In the genomic region with DNA sequence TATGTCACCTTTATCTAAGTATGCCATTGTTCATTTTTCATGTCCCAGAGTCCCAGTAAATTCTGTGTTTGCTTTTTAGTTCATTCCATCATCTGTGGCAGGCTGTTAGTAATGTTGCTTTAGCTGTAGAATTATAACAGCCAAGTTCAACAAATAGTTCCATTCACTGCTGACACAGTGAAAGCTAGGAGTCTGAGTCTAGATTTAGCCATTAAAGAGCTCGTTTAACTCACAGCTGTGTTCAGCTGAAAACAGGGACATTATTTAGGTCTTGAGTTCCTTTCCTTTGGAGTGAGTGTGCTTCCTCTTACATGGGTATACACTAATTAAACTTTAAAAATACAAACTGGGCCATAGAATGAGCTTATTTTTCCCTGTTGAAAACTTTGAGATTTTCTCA, we compare ENCODE assay signal across 31 mouse cellular contexts. TPM values are rescaled to one million over a fixed set of nuclear protein-coding genes. Genes with fewer than 3 reads are reported as not detected.
DNase-seq lines count a peak whose midpoint lies in the region; ATAC-seq and TF ChIP-seq lines count a peak whose summit lies in the region.
"Had no signal": no experiment of that assay in that cellular context is flagged by ENCODE, and none has a peak within 500 bp of the region (broad histone marks: within the 10 kb centered on the region; RNA-seq: fewer than 3 reads in every experiment).

No protein-coding gene starts in this region.

- no peak overlapping the region for H3K4me2 ChIP-seq in embryonic facial prominence, embryonic 14.5 days (ENCODE audit: low read depth, low read length)
- H3K4me2 ChIP-seq in hindbrain, postnatal 0 days (ENCODE audit: low read depth, low read length) = no peak overlapping the region
- H3K4me2 ChIP-seq in hindbrain, embryonic 12.5 days (replicated peaks) = no peak overlapping the region
- H3K4me2 ChIP-seq in limb, embryonic 11.5 days (ENCODE audit: low read depth, severe bottlenecking) = no peak overlapping the region
- H3K4me2 ChIP-seq in limb, embryonic 15.5 days = no peak overlapping the region
- H3K4me2 ChIP-seq: embryonic facial prominence, embryonic 12.5 days; forebrain, embryonic 12.5 days; heart, embryonic 12.5 days; liver, embryonic 11.5 days; lung, embryonic 15.5 days; neural tube, embryonic 12.5 days; stomach, embryonic 15.5 days had no signal

- H3K36me3 ChIP-seq in embryonic facial prominence, embryonic 14.5 days (ENCODE audit: control insufficient read depth, insufficient read depth, low read length) = peaks cover 23% of the 10 kb centered on the region
- H3K36me3 ChIP-seq in embryonic facial prominence, embryonic 10.5 days (replicated peaks) = no peaks in the 10 kb centered on the region; the same call in 1 of the 2 replicates
- 0 out of 2 replicates have a peak, but pooled peaks cover 4% of the 10 kb centered on the region for H3K36me3 ChIP-seq in hindbrain, postnatal 0 days (ENCODE audit: insufficient read depth, low read length)
- H3K36me3 ChIP-seq in hindbrain, embryonic 12.5 days = no peaks in the 10 kb centered on the region; the same call in 1 of the 2 replicates
- no peaks in the 10 kb centered on the region for H3K36me3 ChIP-seq in limb, embryonic 11.5 days (ENCODE audit: control insufficient read depth, insufficient read depth, low read length)
- H3K36me3 ChIP-seq in limb, embryonic 10.5 days = no peaks in the 10 kb centered on the region
- H3K36me3 ChIP-seq in limb, embryonic 15.5 days = peaks cover 14% of the 10 kb centered on the region
- H3K36me3 ChIP-seq: embryonic facial prominence, embryonic 12.5 days; forebrain, embryonic 12.5 days; midbrain, embryonic 10.5 days; neural tube, embryonic 12.5 days had no signal

- no peaks in the 10 kb centered on the region for H3K4me1 ChIP-seq in embryonic facial prominence, embryonic 14.5 days (ENCODE audit: control insufficient read depth, insufficient read depth, low read length)
- H3K4me1 ChIP-seq in embryonic facial prominence, embryonic 10.5 days = no peaks in the 10 kb centered on the region
- no peaks in the 10 kb centered on the region for H3K4me1 ChIP-seq in hindbrain, postnatal 0 days (ENCODE audit: insufficient read depth, low read length)
- peaks cover 4% of the 10 kb centered on the region; the same call in 1 of the 2 replicates for H3K4me1 ChIP-seq in hindbrain, embryonic 12.5 days
- H3K4me1 ChIP-seq in limb, embryonic 11.5 days (ENCODE audit: control insufficient read depth, insufficient read depth, low read length) = no peaks in the 10 kb centered on the region
- no peaks in the 10 kb centered on the region for H3K4me1 ChIP-seq in limb, embryonic 10.5 days
- H3K4me1 ChIP-seq in limb, embryonic 15.5 days = no peaks in the 10 kb centered on the region
- H3K4me1 ChIP-seq: embryonic facial prominence, embryonic 12.5 days; forebrain, embryonic 12.5 days; heart, embryonic 12.5 days; lung, embryonic 15.5 days; midbrain, embryonic 10.5 days; neural tube, embryonic 12.5 days; stomach, embryonic 15.5 days had no signal

- ATAC-seq in embryonic facial prominence, embryonic 14.5 days (ENCODE audit: low read depth) = no peak
- ATAC-seq in hindbrain, postnatal 0 days = no peak
- no peak for ATAC-seq in hindbrain, embryonic 12.5 days (ENCODE audit: low FRiP score)
- no peak for ATAC-seq in limb, embryonic 11.5 days (ENCODE audit: insufficient number of reproducible peaks, low FRiP score, low TSS enrichment, low read depth)
- no peak; the same call in 1 of the 2 replicates for ATAC-seq in limb, embryonic 15.5 days (ENCODE audit: insufficient number of reproducible peaks, low FRiP score, low TSS enrichment, low read depth)
- ATAC-seq: activated CD4-positive, CD25-positive, alpha-beta regulatory T cell, adult 4 months; intestine, postnatal 0 days; midbrain, embryonic 16.5 days had no signal

- H3K4me3 ChIP-seq in embryonic facial prominence, embryonic 14.5 days (ENCODE audit: low read depth, low read length) = no peak overlapping the region
- no peak overlapping the region for H3K4me3 ChIP-seq in embryonic facial prominence, embryonic 10.5 days
- no peak overlapping the region for H3K4me3 ChIP-seq in hindbrain, postnatal 0 days (ENCODE audit: low read length)
- no peak overlapping the region for H3K4me3 ChIP-seq in hindbrain, embryonic 12.5 days
- no peak overlapping the region for H3K4me3 ChIP-seq in limb, embryonic 11.5 days (ENCODE audit: low read depth, low read length)
- no peak overlapping the region for H3K4me3 ChIP-seq in limb, embryonic 10.5 days
- no peak overlapping the region for H3K4me3 ChIP-seq in limb, embryonic 15.5 days
- H3K4me3 ChIP-seq: embryonic facial prominence, embryonic 12.5 days; forebrain, embryonic 12.5 days; gastrocnemius, adult 2 months; heart, embryonic 12.5 days; lung, embryonic 15.5 days; midbrain, embryonic 10.5 days; neural tube, embryonic 12.5 days; stomach, embryonic 15.5 days had no signal

- H3K9me3 ChIP-seq in embryonic facial prominence, embryonic 14.5 days (ENCODE audit: control insufficient read depth, low read length) = no peaks in the 10 kb centered on the region
- H3K9me3 ChIP-seq in embryonic facial prominence, embryonic 10.5 days = no peaks in the 10 kb centered on the region
- H3K9me3 ChIP-seq in hindbrain, postnatal 0 days (ENCODE audit: low read length) = no peaks in the 10 kb centered on the region
- H3K9me3 ChIP-seq in hindbrain, embryonic 12.5 days (replicated peaks) = no peaks in the 10 kb centered on the region
- no peaks in the 10 kb centered on the region for H3K9me3 ChIP-seq in limb, embryonic 11.5 days (ENCODE audit: control insufficient read depth, low read length)
- H3K9me3 ChIP-seq in limb, embryonic 10.5 days (replicated peaks) = no peaks in the 10 kb centered on the region
- H3K9me3 ChIP-seq in limb, embryonic 15.5 days = no peaks in the 10 kb centered on the region
- H3K9me3 ChIP-seq: embryonic facial prominence, embryonic 12.5 days; forebrain, embryonic 12.5 days; heart, embryonic 12.5 days; lung, embryonic 15.5 days; midbrain, embryonic 10.5 days; neural tube, embryonic 12.5 days; stomach, embryonic 15.5 days had no signal

- WGBS in embryonic facial prominence, embryonic 14.5 days = 33% methylated on average over 1 of the region's 1 CpGs
- WGBS in embryonic facial prominence, embryonic 10.5 days = 61% methylated on average over 1 of the region's 1 CpGs
- WGBS in hindbrain, postnatal 0 days = 42% methylated on average over 1 of the region's 1 CpGs
- WGBS in hindbrain, embryonic 12.5 days = 59% methylated on average over 1 of the region's 1 CpGs
- WGBS in limb, embryonic 11.5 days = 30% methylated on average over 1 of the region's 1 CpGs
- WGBS in limb, embryonic 10.5 days = 57% methylated on average over 1 of the region's 1 CpGs
- 25% methylated on average over 1 of the region's 1 CpGs for WGBS in limb, embryonic 15.5 days

- H3K27ac ChIP-seq in embryonic facial prominence, embryonic 14.5 days (replicated peaks; ENCODE audit: low read depth, low read length) = no peak overlapping the region
- no peak overlapping the region for H3K27ac ChIP-seq in embryonic facial prominence, embryonic 10.5 days (replicated peaks)
- H3K27ac ChIP-seq in hindbrain, postnatal 0 days = peak overlapping the region; percentile 45; the same call in 1 of the 2 replicates
- no peak overlapping the region for H3K27ac ChIP-seq in hindbrain, embryonic 12.5 days
- H3K27ac ChIP-seq in limb, embryonic 11.5 days (replicated peaks; ENCODE audit: low read depth, low read length) = peak overlapping the region; percentile 30
- H3K27ac ChIP-seq in limb, embryonic 10.5 days = no peak overlapping the region; the same call in 1 of the 2 replicates
- peak overlapping the region; percentile 73 for H3K27ac ChIP-seq in limb, embryonic 15.5 days
- H3K27ac ChIP-seq: embryonic facial prominence, embryonic 12.5 days; forebrain, embryonic 12.5 days; gastrocnemius, adult 2 months; lung, embryonic 15.5 days; midbrain, embryonic 10.5 days; neural tube, embryonic 12.5 days; stomach, embryonic 15.5 days had no signal

- no peak overlapping the region for H3K9ac ChIP-seq in embryonic facial prominence, embryonic 14.5 days (ENCODE audit: low read depth, low read length)
- H3K9ac ChIP-seq in hindbrain, postnatal 0 days (replicated peaks; ENCODE audit: low read length) = no peak overlapping the region
- no peak overlapping the region for H3K9ac ChIP-seq in hindbrain, embryonic 12.5 days
- no peak overlapping the region for H3K9ac ChIP-seq in limb, embryonic 11.5 days (ENCODE audit: low read length)
- H3K9ac ChIP-seq in limb, embryonic 15.5 days = no peak overlapping the region
- H3K9ac ChIP-seq: embryonic facial prominence, embryonic 12.5 days; forebrain, embryonic 12.5 days; heart, embryonic 12.5 days; lung, embryonic 15.5 days; neural tube, embryonic 12.5 days; stomach, embryonic 15.5 days had no signal

- H3K27me3 ChIP-seq in embryonic facial prominence, embryonic 14.5 days (replicated peaks; ENCODE audit: control insufficient read depth, insufficient read depth, low read length) = no peaks in the 10 kb centered on the region
- H3K27me3 ChIP-seq in embryonic facial prominence, embryonic 10.5 days (replicated peaks; ENCODE audit: low read depth, poor library complexity, severe bottlenecking) = no peaks in the 10 kb centered on the region
- no peaks in the 10 kb centered on the region for H3K27me3 ChIP-seq in hindbrain, postnatal 0 days (ENCODE audit: insufficient read depth, low read length)
- H3K27me3 ChIP-seq in hindbrain, embryonic 12.5 days = no peaks in the 10 kb centered on the region
- H3K27me3 ChIP-seq in limb, embryonic 11.5 days (ENCODE audit: control insufficient read depth, insufficient read depth, low read length) = no peaks in the 10 kb centered on the region
- no peaks in the 10 kb centered on the region for H3K27me3 ChIP-seq in limb, embryonic 10.5 days (ENCODE audit: low read depth, poor library complexity, severe bottlenecking)
- no peaks in the 10 kb centered on the region for H3K27me3 ChIP-seq in limb, embryonic 15.5 days
- H3K27me3 ChIP-seq: CH12.LX; embryonic facial prominence, embryonic 12.5 days; forebrain, embryonic 12.5 days; heart, embryonic 12.5 days; lung, embryonic 15.5 days; neural tube, embryonic 12.5 days; stomach, embryonic 15.5 days had no signal

- TF ChIP-seq CTCF in hindbrain, postnatal 0 days (IDR thresholded peaks at IDR 0.05; ENCODE audit: low read depth) = no peak

- DNase-seq in embryonic facial prominence, embryonic 14.5 days (ENCODE audit: low spot score) = peak; percentile 17
- no peak for DNase-seq in embryonic facial prominence, embryonic 10.5 days (ENCODE audit: low spot score)
- no peak for DNase-seq in hindbrain, postnatal 0 days (ENCODE audit: low spot score)
- no peak for DNase-seq in limb, embryonic 11.5 days (ENCODE audit: low spot score)
- DNase-seq in limb, embryonic 10.5 days (ENCODE audit: low spot score) = no peak
- DNase-seq in urinary bladder, postnatal 36 days (ENCODE audit: low spot score in 2 of 2) = no peak
- DNase-seq: adrenal gland, adult 2 months; adrenal gland, postnatal 36 days; cerebellum, adult 8-10 months; cerebellum, postnatal 25 days; gastrocnemius, adult 2 months; gastrocnemius, postnatal 36 days; heart, adult 18-20 months; heart, postnatal 4 days; kidney, postnatal 4 days; right cerebral cortex, postnatal 14 days; thymus, postnatal 14 days had no signal

RNA-seq across cellular contexts. Expression of gene Oxsm, which starts 42.8 kb away (rescaled TPM):
- polyA plus RNA-seq in embryonic facial prominence, embryonic 14.5 days (2014; fragmentation: Nextera tagmentation; extraction: Ambion mirVana) = 1.7 and 1.8 TPM in 2 replicates
- 1.5 and 1.8 TPM in 2 replicates for polyA plus RNA-seq in embryonic facial prominence, embryonic 10.5 days (2016; fragmentation: Nextera tagmentation; extraction: Ambion mirVana)
- 4.0 and 4.6 TPM in 2 replicates for total RNA-seq in hindbrain, postnatal 0 days (2014; rRNA removed)
- polyA plus RNA-seq in hindbrain, postnatal 0 days (2015; fragmentation: Nextera tagmentation; extraction: Ambion mirVana) = 1.4 and 1.7 TPM in 2 replicates
- 1.6 and 1.8 TPM in 2 replicates for polyA plus RNA-seq in hindbrain, embryonic 12.5 days (2016; fragmentation: Nextera tagmentation; extraction: Ambion mirVana)
- 1.1 and 2.0 TPM in 2 replicates for polyA plus RNA-seq in limb, embryonic 11.5 days (2014; fragmentation: Nextera tagmentation; extraction: Ambion mirVana)
- polyA plus RNA-seq in limb, embryonic 10.5 days (2016; fragmentation: Nextera tagmentation; extraction: Ambion mirVana) = 1.3 and 1.8 TPM in 2 replicates
- 1.1 and 2.3 TPM in 2 replicates for polyA plus RNA-seq in limb, embryonic 15.5 days (2015; fragmentation: Nextera tagmentation; extraction: Ambion mirVana)

RNA-seq across cellular contexts. Expression of gene Ngly1, which starts 43.3 kb away (rescaled TPM):
- polyA plus RNA-seq in embryonic facial prominence, embryonic 14.5 days (2014; fragmentation: Nextera tagmentation; extraction: Ambion mirVana) = 43.6 and 49.6 TPM in 2 replicates
- polyA plus RNA-seq in embryonic facial prominence, embryonic 10.5 days (2016; fragmentation: Nextera tagmentation; extraction: Ambion mirVana) = 14.5 and 18.7 TPM in 2 replicates
- total RNA-seq in hindbrain, postnatal 0 days (2014; rRNA removed) = 15.3 and 24.0 TPM in 2 replicates
- 27.6 and 30.4 TPM in 2 replicates for polyA plus RNA-seq in hindbrain, postnatal 0 days (2015; fragmentation: Nextera tagmentation; extraction: Ambion mirVana)
- polyA plus RNA-seq in hindbrain, embryonic 12.5 days (2016; fragmentation: Nextera tagmentation; extraction: Ambion mirVana) = 27.6 and 27.7 TPM in 2 replicates
- 22.8 and 24.4 TPM in 2 replicates for polyA plus RNA-seq in limb, embryonic 11.5 days (2014; fragmentation: Nextera tagmentation; extraction: Ambion mirVana)
- 15.4 and 19.8 TPM in 2 replicates for polyA plus RNA-seq in limb, embryonic 10.5 days (2016; fragmentation: Nextera tagmentation; extraction: Ambion mirVana)
- 44.3 and 45.3 TPM in 2 replicates for polyA plus RNA-seq in limb, embryonic 15.5 days (2015; fragmentation: Nextera tagmentation; extraction: Ambion mirVana)

Comparison
In these comparisons a context has a peak if more than half of its experiments do, and no peak if none do; other contexts are left out.
1. H3K27ac ChIP-seq: peak in hindbrain, postnatal 0 days (single experiment), limb, embryonic 11.5 days (single experiment) and limb, embryonic 15.5 days (single experiment); none in embryonic facial prominence, embryonic 14.5 days (single experiment), embryonic facial prominence, embryonic 10.5 days (single experiment), hindbrain, embryonic 12.5 days (single experiment) and limb, embryonic 10.5 days (single experiment).